Mouse (Mus musculus) layer of hippocampus, adult 2 months (tissue): ENCODE measurements around the gene Pir. TPM values are rescaled to one million over a fixed set of nuclear protein-coding genes. Genes with fewer than 3 reads are reported as not detected.

Experiments used
- DNase-seq, 2 experiments: peaks; one replicate each; pipeline ENCODE4 v3.0.0; 2022; ENCODE audit warnings: low spot score in 2 of 2
- H3K27ac ChIP-seq: fragments of 200-600 bp; 2 replicates; pipeline ENCODE4 v1.8.1; 2022
- H3K4me3 ChIP-seq: fragments of 200-600 bp; 2 replicates; pipeline ENCODE4 v1.8.1; 2022; ENCODE audit warnings: mild to moderate bottlenecking
- CTCF ChIP-seq: fragments of 200-600 bp; conservative IDR thresholded peaks from 2 replicates; pipeline ENCODE4 v1.8.1; 2022; ENCODE audit warnings: antibody characterized with exemption, mild to moderate bottlenecking, moderate library complexity
- total RNA-seq, 2 experiments: library from RNA; stranded (reverse); gene quantifications; 2 replicates each; pipeline ENCODE4 v1.2.3; 2021

The Pir gene
- total RNA-seq, 2 experiments from 2014 or later: 6.7 to 8.9 TPM

DNA sequence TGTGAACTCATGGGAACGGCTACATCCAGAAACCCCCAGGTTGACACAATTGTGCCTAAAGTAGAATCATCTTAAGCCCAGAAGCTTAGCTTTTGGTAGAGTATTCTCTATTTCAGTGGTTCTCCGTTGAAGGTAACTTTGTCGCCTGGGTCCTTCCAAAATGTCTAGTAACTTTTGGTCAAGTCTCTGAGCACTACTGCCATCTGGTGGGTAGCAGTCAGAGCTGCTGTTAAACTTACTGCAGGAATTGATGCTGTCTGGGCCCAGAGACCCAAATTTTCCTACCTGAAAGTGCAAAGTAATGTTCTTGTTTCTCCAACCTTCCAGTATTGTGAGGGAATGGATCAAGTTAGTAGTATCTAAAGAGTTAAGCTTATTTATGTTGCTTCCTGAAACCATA is 17.9 kb downstream of the Pir start:
- Histone ChIP-seq H3K4me3 (no peak overlapping the region), H3K27ac (no peak overlapping the region)
- peak in 1 of 2 experiments; percentile 12 for DNase-seq
- peak; percentile 78 for TF ChIP-seq CTCF

DNA sequence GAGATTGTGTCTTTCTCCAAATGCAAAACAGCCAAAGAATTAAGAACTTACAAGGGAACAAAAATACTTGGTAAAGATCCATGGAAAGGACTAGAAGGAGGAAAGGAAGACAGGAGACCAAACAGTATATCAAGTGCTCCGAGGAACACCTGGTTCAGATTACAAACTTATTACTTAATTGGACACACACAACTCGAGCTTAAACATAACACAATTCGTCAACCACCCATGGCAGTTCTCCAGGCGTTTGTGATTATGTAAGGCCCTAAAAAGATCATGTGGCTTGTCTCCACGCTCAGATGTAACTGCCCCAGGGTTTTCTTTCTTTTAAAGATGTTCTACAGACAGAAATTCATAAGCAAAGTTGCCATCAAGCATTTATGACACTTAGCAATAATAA is 22.0 kb downstream of the Pir start:
- no peak for TF ChIP-seq CTCF
- no peak overlapping the region for H3K27ac ChIP-seq
- H3K4me3 ChIP-seq: no peak overlapping the region
- DNase-seq: no peak

DNA sequence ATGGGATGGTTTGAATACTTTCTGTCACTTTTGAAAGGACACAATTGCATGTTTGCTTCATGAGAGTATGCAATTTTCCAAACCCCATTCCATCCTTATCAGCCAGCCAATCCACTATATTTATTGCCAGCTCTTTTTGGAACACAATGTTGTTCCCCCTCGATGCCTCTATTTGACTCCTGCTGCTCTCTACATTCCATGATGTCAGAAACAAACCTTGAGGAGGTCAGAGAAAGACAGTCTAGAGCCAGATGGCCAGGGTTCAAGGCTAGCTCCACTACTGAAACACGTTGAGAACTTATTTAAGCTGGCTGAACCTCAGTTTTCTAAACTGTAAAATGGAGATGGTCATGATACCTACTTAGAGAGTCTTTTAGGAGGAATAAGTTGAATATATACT is 37.1 kb downstream of the Pir start:
- DNase-seq: no peak
- H3K4me3 ChIP-seq: no peak overlapping the region
- H3K27ac ChIP-seq: no peak overlapping the region
- TF ChIP-seq CTCF: no peak

DNA sequence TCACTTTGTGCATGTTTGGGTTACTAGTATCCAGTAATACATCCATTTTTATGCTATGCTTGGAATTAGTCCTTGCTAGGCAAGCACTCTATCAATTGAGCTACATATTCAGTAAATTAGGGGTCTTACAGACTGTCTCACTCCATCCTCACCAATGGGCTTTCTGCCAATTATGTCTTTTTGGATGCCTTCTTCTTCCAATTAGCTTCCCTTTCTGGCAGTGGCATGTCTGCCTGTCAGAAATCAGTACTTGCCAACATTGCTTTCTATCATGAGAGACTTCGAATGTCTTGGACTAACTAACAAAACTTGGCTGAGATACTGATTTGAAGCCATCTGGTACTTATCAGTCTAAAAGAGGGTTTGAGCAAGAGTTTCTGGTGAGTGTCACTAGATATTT is 44.7 kb downstream of the Pir start:
- Histone ChIP-seq H3K4me3 (no peak overlapping the region), H3K27ac (no peak overlapping the region)
- no peak for TF ChIP-seq CTCF
- peak in 1 of 2 experiments; percentile 1 for DNase-seq

DNA sequence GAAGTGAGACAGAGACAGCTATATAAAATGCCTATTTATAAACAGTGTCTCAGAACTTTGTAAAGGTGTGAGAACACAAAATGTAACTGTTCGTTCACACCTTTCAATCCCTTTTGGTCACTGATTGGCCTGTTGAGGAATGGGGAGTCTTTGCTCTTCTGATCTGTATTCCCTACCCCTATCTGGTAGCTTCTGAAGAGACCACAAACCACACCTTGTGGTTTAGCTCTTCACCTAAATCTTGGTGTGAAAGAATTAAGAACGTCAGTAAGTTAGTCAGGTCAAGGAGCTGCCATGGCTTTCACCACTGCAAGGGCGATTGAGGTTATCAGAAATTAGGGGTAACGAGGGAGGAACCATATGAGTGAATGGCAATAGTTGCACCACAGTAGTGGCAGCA is 49.4 kb downstream of the Pir start:
- no peak for TF ChIP-seq CTCF
- H3K4me3 ChIP-seq: no peak overlapping the region
- no peak overlapping the region for H3K27ac ChIP-seq
- no peak for DNase-seq

DNA sequence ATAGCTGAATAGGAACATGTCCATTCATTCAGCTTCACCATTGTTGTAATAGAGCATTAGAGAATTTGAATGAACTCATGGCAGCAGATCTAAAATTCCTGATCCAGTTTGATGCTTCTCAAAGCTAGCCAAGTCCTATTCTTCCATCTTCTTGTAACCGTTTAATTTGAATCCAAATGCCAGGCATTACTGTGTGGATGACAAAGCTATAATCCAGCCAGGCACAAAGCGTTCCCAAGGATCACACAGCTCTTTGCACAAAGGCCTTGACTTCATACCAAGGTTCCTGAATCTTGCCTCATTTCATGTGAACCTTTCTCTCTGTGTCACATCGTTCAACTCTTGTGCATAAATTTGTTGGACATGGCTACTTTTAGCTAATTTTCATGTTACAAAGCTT is 50.9 kb downstream of the Pir start:
- no peak overlapping the region for H3K27ac ChIP-seq
- H3K4me3 ChIP-seq: no peak overlapping the region
- no peak for DNase-seq
- TF ChIP-seq CTCF: no peak

DNA sequence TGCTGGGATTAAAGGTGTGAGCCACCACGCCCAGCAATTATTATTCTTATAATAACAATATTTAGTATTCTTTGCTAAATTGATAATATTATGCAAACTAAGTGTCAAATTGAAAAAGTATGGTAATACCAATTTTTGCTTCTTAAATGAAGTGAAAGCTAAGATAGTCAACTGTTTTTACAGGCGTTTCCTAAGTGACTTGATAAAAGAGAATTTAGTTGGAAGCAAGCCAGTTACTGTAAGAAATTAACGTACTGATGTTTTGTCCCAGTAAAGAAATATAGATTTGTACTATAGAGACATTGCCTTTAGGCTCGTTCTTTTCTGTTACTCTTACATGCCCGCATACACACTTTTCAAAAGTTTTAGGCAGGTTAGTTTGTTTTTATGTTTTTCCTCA is 53.3 kb downstream of the Pir start:
- Histone ChIP-seq H3K4me3 (no peak overlapping the region), H3K27ac (no peak overlapping the region)
- no peak for TF ChIP-seq CTCF
- DNase-seq: no peak

DNA sequence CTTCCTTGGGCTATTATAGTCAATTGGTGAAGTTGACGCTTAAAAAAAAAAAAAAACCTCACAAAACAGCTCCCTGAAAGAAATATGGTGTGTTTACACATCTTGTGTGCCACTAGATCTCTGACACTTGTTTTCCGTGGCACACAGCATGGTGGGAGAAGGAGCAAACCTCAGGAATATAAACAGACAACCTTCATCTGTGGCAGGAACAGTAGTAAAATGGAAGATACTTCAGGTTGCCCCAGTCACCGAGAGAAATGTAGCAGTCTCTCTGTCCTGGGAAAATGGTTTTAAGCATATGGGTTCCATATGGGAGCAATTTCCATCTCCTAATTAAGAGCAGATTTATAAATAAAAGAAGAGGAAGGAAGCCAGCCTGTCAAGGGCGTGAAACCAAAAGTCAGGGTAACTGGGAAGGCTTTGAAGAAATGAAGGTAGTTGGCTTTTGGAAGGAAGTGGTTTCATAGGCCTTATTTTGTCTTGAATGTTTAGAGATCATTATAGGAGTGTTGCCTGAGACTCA is 54.3 kb downstream of the Pir start:
- DNase-seq: no peak
- TF ChIP-seq CTCF: no peak
- Histone ChIP-seq H3K4me3 (no peak overlapping the region), H3K27ac (no peak overlapping the region)

DNA sequence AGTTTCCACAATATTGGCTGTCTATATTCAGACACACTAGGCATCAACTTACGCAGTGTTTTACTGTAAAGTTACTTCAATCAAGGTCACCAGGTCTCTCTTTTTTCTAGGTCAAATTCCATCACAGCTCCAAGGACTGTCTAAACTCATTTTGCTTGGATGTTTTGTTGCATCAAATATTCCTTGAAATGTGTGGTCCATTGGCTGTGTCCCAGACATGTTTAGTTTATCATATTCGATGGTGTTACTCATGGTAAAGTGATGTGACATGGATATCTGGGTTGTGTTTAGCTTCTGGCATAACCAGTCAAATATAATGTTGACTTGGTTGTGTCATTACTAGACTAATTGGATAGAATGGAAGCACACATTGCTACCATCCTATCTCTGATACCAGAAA is 61.2 kb downstream of the Pir start:
- Histone ChIP-seq H3K27ac (no peak overlapping the region), H3K4me3 (no peak overlapping the region)
- TF ChIP-seq CTCF: no peak

DNA sequence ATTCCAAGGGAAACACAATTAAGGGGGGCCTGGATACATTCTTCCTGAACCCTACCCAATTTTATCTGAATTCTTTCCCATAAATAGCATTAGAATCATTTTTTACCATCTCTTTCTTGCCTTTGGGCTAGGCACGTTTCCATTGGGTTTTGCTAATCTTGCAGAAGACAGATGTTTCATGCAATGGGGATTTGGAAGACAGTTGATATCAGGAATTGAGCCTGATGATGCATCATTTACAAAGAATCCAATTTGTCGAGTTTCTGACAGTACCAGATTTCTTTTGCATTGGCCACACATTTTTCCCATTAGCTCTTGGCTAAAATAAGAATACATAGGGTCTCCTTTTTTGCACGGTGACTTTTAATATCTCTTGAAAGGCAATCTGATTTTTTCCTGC is 61.6 kb downstream of the Pir start:
- Histone ChIP-seq H3K27ac (no peak overlapping the region), H3K4me3 (no peak overlapping the region)
- TF ChIP-seq CTCF: no peak
- DNase-seq: no peak

More for the DNA sequence above, 61.2 kb downstream of the Pir start:
- no peak for DNase-seq

DNA sequence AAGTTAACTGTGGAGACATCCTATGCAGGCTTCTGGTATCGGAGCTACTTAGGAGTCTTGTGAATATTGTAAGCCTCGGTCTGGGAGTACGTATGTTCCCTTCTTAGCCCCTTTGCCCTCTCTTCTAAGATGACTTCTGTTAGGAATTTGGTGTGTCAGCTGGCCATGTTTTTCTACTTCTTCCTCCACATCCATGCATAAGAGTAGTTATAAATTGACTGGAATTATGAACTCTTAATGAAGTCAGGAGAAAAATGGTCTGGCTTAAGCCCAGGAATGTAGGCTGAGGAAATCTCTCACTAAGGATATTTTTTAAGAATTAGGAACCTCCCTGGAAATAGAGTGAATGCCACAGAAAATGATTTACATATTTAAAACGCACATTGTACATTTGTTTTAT is 69.4 kb downstream of the Pir start:
- Histone ChIP-seq H3K27ac (no peak overlapping the region), H3K4me3 (no peak overlapping the region)
- TF ChIP-seq CTCF: no peak
- no peak for DNase-seq

DNA sequence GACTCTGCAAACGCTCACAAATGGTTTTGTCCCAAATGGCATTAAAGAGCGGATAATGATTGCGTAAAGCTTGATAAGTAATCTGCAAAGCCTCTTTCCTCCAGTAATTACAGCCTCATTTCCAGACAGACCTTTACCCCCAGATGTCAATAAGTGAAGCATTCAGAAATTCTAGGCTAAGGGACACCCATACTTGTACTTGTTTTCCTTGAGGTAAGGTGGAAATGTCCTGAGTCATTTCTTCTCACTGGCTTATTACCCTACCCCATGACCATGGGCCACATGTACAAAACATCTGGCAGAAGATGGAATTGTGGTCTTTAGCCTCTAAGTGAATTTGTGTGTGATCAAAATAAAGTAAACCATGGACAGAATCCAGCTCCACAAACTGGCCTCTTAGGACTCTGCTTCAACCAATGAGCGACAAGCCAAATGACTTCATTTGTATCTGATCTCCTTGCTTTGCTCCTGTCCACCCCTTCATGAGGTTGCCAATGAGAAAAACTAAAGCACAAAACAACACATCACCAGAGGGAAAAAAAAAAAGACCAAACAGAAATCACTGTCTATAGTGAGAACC is 76.3 kb downstream of the Pir start:
- H3K4me3 ChIP-seq: no peak overlapping the region
- TF ChIP-seq CTCF: no peak
- H3K27ac ChIP-seq: no peak overlapping the region
- no peak for DNase-seq

DNA sequence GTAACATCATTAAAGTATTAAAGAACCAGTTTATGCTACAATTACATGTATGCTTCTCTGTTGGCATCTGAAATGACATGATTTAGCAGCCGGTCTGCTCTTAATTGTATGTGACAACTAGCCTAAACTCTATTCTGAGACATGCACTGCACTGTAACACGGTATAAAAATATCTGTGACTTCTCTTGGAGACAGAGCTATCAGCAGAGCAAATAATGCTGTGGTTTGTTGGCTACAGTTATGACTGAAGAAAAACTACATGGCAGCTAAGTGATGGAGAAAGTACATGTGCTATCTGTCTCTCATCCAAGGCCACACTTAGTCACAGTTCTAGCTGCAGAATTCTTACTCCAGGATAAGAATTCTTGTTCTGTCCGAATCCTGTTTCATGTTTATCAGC is 79.8 kb downstream of the Pir start:
- Histone ChIP-seq H3K27ac (no peak overlapping the region), H3K4me3 (no peak overlapping the region)
- TF ChIP-seq CTCF: no peak
- no peak for DNase-seq

DNA sequence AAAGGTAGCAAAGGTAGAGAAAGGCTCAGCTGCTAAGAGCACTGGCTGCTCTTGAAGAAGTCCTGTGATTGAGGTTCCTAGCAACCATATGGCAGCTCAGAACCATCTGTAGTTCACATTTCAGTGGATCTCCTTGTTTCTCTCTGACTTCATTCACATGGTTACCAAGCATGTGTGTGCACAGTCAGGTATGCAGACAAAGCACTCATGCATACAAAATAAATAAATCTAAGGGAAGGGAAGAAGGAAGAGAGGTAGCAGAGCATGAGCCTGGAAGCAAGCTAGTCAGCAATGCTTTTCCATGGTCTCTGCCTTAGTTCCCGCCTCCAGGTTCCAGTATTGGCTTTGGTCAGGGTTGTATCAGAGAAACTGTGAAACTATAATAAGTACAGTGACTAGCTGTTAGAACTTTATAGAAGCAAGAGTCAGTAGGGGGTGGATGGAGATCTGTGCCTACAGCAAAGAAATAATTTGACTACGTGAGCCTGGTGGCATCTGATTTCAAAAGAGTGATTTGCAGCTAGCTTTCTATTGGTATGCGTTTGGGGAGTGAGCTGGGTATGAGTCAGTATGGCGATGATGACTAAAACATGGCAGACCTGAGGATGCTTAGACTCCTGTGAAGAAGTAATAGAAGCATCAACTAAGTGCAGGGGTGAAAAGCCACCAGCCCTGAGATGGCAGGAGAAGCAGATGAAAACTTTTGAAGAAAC is 96.1 kb downstream of the Pir start:
- no peak overlapping the region for H3K4me3 ChIP-seq
- no peak overlapping the region for H3K27ac ChIP-seq
- TF ChIP-seq CTCF: no peak
- DNase-seq: no peak
